Mouse (Mus musculus): Measurements from ENCODE around the gene Fam71f2.

The Fam71f2 gene

DNA sequence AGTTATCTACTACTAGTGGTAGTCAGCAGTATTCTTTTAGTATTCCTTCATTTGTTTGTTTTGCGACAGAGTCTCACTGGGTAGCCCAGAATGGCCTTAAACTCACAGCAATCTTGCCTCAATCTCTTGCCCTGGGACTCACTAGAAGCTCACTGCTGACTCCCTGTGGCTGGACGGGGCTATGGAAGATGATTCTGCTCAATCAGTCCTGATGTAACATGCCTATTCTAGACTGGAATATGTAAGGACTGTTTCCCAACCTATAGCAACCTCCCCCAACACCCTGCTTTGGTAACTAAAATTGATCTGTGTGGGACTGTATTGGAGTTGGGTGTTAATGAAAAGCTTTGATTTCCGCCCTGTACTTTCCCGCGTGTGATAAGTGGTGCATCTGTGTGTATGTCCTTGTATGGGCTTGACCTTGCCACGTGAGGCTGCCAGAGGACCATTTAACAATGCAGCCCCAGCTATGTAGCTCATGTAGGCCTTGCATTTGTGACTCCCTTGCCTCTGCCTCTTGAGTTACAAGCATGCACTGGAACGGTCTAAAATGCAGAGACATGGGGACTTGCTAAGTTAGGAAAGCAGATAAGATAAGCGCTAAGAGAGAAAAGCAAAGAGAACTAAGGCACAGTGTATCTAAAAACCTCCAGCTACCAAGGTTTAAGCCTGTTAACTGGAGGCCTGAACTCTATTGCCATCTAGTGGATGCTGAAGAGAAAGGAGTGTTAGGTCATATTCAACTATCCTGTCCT is 703 bp upstream of the Fam71f2 start:
- DNase-seq (ENCODE audit: low spot score), result peak; percentile 59

DNA sequence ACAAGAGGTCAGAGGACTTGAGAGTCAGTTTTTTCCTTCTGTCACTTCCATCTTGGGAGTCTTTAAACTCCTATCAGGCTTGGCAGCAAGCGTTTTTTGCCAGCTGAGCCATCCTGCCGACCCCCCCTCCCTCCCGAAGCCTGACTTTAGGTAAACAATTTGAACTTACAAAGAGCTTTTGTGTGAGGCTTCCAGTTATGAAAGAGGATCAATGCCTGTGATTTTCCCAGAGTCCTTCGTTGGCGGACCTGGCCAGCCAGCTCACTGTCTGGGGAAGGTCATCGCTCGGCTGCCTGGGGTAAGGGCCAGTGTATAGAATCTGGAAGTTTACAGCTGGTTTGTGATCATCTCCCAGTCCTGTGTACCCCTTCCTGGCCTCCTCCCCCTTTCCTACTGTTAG is 1.3 kb downstream of the Fam71f2 start:
- DNase-seq (ENCODE audit: low spot score), result no peak

DNA sequence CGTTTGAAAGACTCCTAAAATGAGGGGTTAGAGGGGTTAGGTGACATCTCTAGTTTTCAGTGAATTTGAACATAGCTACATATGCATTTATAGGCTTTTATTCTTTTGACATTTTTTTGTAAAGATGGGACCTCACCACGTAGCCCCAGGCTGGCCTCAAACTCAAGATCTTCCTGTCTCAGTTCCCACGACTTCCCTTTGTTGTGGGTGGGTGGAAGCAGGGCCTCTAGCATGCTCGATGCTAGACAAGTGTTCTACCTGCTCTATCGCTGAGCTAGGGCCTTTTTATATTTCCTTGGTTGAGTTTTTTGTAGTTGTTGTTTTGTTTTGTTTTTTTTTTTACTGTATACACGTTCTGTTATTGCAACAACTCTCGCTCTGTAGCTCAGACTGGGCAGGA is 7.5 kb downstream of the Fam71f2 start:
- no peak for DNase-seq (ENCODE audit: low spot score)

DNA sequence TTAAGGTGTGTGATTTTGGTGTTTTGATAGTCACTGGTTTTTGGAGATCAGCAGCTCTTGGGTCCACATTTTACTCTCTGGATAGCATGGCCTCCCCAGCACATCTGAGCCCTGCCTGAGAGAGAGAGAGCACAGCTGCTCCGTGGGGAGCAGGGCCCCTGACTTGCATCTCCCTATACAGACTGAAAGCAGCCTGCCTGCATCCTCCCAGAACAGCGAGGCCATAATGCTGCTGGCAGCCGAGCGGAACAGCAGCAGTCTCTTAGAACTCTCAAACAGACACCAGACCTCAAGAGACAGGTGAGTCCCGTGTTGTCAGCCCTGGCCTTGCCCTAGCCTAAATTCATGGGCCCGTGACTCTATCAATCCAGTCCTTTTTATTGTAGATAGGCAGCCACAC is 8.1 kb downstream of the Fam71f2 start:
- DNase-seq (ENCODE audit: low spot score), result no peak

DNA sequence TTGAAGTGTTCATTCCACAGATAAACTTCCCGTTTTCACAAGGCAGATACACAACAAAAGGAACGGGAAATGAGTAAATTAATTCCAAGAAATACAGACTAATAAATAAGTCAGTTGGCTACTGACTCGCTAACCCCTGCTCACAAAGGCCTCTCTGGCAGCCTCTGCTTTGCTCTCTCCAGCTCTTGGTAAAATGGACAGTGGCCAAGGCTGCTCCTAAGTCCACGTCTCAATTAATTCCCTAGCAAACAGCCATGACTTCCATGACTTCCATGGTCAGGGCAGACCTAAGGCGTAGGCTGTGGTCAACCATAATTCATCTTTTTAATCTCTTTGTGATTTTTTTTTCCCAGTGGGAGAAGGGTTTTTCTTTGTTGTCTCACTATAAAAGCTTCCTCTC is 8.6 kb downstream of the Fam71f2 start:
- DNase-seq (ENCODE audit: low spot score), result no peak

DNA sequence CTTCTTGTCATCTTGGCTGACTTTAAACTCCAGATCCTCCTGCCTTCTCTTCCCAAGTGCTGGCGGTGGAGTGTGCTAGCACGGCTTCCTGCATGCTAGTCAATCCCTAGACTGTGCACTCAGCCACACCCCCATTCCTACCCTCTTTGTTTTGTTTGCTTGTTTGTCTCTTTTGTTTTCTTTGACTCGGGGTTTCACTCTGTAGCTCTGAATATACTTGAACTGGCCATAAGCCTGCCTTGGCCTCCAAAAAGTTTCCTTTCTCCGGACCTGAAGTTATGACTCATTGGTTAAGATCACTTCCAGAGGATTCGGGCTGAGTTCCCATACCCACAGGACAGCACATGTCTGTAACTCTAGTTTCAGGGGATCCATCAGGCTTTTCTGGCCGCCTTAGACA is 9.3 kb downstream of the Fam71f2 start:
- no peak for DNase-seq (ENCODE audit: low spot score)

DNA sequence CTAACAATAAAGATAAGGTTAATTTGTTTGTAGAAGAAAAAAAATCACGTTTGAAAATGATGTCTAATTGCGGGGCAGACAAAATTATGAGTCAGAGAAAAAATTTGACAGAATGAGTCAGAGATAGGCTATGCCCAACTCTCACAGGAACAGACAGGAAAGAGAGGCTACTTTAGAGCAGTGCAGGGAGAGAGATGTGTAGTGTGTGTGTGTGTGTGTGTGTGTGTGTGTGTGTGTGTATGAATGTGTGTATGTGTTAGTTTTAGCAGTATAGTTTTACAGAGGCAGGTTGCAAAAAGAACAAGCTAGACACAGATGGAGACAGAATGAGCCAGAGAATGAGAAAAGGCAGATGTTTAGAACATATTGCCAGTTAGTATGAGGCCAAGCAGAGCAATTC is 19.7 kb downstream of the Fam71f2 start:
- no peak for DNase-seq (ENCODE audit: low spot score)

DNA sequence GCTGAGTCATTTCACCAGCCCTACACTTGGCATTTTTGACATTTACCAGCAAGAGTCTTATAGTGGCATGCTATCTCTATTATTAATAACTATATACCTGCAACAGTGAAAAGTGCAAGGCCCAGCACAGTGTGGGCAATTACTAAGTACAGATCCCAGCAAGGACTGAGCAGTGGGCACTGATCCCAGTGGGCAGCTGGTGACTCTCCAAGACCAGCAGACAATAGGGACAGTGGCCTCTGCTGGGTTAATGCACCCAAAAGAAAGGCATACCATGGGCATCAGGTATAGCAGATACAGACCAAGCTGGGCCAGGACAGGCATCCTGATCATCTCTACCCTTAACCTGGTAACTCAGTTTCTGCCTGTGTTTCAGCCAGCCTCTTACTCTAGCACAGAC is 23.9 kb downstream of the Fam71f2 start:
- no peak for DNase-seq (ENCODE audit: low spot score)

DNA sequence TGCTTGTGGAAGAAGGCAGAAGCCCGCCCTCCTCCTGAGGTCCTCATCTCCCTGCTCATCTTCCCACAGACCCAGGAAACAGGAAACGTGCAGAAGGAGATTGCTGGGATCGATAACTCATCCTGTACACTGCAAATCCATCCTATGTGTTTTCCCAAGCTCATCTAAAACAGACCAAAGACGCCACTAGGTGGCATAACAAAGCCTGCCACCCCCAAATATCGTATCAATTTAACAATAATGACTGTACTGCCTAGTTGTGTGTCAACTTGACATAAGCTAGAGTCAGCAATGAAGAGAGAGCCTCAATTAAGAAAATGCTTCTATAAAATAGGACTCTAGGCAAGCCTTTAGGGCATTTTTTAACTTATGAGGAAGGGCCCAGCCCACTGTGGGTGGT is 24.3 kb downstream of the Fam71f2 start:
- no peak for DNase-seq (ENCODE audit: low spot score)

DNA sequence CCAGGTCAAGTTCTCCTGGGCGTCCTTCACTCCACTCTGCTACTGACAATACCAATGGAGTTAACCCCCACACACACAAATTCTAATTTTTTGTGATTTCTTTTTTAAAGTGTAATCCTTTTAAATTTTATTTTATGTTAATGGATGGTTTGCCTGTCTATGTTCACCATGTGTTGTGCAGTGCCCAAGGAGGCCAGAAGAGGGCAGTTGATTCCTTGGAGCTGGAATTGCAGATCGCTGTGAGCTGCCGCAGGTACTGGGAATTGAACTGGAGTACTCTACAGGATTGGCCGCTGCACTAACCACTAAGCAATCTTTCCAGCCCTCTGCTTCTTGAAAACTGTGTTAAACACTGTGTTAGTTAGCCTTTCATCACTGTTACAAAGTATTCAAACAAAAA is 26.1 kb downstream of the Fam71f2 start:
- DNase-seq (ENCODE audit: low spot score), result no peak

DNA sequence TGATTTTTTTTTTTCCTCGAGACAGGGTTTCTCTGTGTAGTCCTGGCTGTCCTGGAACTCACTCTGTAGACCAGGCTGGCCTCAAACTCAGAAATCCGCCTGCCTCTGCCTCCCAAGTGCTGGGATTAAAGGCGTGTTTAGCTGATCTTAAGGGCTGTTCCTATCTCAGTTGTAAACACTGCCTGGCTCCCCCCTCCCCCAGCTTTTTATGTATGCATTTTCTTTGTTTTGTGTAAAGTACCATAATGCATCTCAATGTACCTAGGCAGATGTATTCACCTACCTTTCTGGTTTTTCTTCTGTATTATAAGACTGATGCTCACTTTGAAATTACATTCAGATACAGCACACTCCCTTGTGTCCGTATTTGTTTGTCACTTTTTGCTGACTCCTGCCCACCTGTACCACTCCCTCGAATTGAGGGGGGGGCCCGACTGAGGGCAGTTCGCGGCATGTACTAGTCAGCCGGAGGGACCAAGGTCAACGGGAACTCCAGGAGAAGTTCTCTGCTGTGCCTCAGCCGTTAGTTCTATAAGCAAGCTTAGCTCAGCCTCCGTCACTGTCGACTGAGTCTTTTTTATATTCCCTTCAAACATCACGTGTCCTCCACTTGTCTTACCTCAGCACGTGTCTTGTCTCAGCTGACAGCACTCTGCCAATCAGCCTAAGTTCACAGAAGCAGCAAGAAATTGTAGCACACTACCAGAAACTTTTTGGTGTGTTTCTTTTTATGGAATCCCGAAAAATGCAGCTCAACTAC is 29.6 kb downstream of the Fam71f2 start:
- no peak for DNase-seq (ENCODE audit: low spot score)

DNA sequence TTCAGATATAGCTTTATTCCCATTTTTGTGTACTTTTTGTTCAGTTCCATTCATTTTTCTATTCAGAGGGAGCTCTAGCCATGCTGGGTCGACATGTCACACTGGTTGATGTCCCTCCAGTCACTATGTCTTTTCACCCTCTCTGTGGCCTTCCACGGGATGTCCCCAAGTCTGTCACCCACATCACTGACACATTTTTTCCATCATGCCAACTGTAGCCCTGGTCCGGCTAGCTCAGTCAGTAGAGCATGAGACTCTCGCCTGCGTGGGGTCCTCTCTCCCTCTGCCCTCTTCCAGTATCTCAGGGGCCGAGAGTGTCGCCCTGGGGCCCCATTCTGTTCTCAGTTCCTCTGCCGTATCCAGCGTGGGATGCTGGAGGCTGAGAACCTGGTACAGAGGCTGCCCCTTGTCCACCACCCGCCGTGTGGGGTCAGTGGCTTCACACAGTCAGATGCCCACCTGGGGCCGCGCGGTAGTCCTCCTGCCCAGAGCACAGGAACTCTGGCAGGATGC is 34.4 kb downstream of the Fam71f2 start:
- DNase-seq (ENCODE audit: low spot score), result no peak

DNA sequence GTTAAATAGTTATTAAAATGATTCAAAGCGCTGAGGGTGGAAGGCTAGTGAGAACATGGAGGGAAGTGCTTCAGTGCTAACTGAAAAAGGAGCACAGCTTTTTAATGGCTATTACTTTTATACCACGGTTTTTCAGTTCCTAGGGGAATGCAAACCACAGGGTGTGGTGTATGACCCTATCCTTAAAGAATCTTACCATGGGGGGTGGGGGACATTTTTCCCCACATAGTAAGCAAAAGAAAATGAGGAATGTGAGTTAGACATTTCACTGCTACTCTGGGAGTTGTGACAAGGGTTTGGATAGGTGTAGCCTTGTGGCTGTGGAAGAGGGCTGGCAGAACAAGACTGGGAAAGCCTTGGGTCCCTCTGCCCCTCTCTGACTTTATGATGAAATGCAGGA is 37.9 kb downstream of the Fam71f2 start:
- DNase-seq (ENCODE audit: low spot score), result no peak

DNA sequence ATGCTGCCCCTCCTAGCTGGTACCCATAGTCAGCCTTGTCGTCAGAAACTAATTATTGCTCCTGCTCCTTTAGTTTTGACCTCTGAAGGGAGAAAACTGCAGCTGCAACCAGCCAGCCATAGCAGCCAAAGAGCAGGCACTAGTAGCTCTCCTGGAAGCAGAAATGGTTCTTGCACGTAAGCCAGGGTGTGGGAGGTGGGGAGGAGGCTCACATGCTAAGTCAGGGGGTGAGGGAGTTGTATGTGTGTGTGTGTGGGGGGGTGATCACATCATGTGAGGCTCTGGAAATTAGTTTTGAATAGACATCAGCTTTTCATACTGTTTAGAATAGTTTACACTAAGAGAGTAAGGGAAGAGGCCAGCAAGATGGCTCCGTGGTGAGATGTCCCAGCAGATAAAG is 38.5 kb downstream of the Fam71f2 start:
- no peak for DNase-seq (ENCODE audit: low spot score)

DNA sequence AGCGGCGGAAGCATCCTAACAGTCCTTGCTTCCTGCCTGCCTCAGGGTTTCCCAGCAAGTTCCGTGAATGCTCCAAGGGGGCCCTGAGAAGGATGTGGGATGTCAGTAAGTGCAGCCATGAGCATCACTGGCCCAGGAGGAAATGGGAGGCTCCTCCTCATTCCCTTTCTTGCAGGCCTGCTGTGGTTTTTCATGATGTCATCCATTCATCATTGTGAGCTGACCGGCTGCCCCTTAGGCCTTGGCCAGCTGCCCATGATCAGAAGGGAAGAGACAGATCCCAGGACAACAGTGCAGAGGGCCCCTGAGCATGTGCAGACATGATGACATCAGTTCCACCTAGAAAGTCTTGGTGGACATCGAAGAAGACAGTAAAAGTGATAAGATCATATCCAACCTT is 39.5 kb downstream of the Fam71f2 start, which contains the start of gene Fam71f1:
TSS of gene Fam71f1 (plus strand) at position 262 of the 400 bp plus-strand sequence.
- no peak for DNase-seq (ENCODE audit: low spot score)

DNA sequence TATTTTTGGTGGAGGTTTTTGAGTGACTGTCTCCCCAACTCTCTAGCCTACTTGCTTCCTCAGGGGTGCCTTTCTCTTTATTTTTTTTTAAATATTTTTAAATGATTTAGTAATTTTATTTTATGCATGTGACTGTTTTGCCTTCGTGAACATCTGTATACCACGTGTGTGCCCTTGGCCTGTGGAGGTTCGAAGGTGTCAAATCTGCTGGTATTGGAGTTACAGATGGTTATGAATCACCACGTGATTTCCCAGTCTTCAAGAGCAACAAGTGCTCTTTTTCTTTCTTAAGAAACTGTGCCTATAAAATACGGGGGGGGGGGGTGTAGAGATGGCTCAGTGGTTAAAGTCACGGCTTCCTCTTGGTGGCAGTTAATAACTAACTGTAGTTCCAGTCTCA is 42.2 kb downstream of the Fam71f2 start:
- DNase-seq (ENCODE audit: low spot score), result no peak

DNA sequence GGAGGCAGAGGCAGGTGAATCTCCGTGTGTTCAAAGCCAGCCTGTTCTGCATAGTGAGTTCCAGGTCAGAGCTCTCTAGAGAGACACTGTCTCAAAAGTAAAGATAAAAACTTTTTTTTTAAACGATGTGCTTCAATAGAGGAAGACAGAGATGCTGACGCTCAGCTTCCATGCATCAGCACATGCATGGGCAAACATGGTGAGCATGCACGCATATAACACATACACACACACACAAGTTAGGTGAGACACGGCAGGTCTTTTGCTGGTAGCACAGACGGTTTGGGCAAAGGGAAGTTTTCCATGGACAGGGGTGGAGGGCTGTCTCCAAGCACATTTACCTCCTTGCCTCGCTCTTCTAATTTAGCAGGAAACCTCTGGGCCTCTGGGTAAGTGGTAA is 42.8 kb downstream of the Fam71f2 start:
- DNase-seq (ENCODE audit: low spot score), result no peak

DNA sequence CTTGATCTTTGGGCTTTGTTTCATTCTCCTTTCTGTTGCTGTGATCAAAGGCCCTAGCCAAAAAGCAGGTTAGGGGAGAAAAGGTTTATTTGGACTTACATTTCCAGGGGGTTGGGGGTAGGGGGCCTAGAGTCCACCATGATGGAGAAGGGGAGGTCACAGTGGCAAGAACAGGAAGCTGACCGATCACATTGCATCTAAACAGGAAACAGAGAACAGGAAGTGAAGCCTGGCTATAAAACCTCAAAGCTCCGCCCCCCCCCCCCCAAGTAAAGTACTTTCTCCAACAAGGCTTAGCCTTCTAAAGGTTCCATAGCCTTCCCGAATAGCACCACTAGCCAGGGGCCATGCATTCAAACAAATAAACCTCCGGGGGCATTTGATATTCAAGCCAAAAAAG is 43.3 kb downstream of the Fam71f2 start:
- no peak for DNase-seq (ENCODE audit: low spot score)

DNA sequence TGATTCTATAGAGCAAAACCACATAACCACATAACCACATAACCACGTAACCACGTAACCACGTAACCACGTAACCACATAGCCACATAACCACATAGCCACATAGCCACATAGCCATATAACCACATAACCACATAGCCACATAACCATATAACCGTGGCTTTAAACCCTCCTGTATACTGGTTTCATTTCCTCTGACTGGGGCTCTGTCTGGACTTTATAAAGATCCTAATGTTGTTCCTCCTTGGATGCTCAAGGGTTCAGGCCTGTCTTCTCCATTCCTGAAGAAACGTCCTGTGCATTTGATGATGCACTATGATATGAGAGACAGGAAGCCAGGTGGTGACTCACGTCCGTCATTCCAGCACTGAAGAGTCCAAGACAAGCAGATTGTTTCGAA is 47.6 kb downstream of the Fam71f2 start:
- no peak for DNase-seq (ENCODE audit: low spot score)

DNA sequence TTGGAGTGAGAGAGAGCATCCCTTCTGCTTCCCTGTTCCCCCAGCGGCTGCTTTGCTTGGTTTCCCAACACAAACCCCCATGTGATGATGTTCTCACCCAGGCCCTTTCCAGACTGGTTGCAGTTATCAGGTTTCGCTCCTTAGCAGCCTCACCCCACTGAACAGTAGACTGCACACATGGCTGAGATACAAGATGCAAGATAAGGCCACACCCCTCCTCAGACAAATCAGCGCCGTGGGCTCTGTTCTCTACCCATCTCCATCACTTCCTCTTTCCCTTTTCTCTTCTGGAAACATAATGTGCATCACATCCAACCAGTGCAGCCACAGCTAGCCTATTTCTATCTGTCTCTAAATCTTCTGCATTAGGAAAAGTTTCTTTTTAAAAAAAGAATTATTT is 50.1 kb downstream of the Fam71f2 start:
- no peak for DNase-seq (ENCODE audit: low spot score)
